ENCODE assay signal across 10 mouse cellular contexts in genomic region chr2:172862424-172862823, GRCm38 (mm10).
DNase-seq lines count a peak whose midpoint lies in the region; ATAC-seq lines count a peak whose summit lies in the region.
"Had no signal": no experiment of that assay in that cellular context is flagged by ENCODE, and none has a peak within 500 bp of the region (broad histone marks: within the 10 kb centered on the region; RNA-seq: fewer than 3 reads in every experiment).

No protein-coding gene starts in this region.

- peak overlapping the region; percentile 40 for H3K4me2 ChIP-seq in hindbrain, embryonic 15.5 days
- no peak overlapping the region for H3K4me2 ChIP-seq in hindbrain, embryonic 16.5 days (ENCODE audit: low read length)
- H3K4me2 ChIP-seq in limb, embryonic 12.5 days = peak overlapping the region; percentile 40; the same call in 1 of the 2 replicates

- peaks cover 12% of the 10 kb centered on the region for H3K4me1 ChIP-seq in hindbrain, embryonic 15.5 days (replicated peaks)
- peaks cover 7% of the 10 kb centered on the region for H3K4me1 ChIP-seq in hindbrain, embryonic 16.5 days (ENCODE audit: control insufficient read depth, insufficient read depth, low read depth, low read length)
- H3K4me1 ChIP-seq in limb, embryonic 12.5 days (replicated peaks) = peaks cover 51% of the 10 kb centered on the region

- peak; percentile 23 for DNase-seq in urinary bladder, postnatal 25 days (ENCODE audit: low spot score)
- no peak for DNase-seq in urinary bladder, postnatal 14 days (ENCODE audit: low spot score)
- DNase-seq in right cerebral cortex, postnatal 14 days = no peak
- no peak for DNase-seq in left cerebral cortex, postnatal 10 days (ENCODE audit: extremely low spot score in 1 of 2, low spot score in 2 of 2)
- no peak for DNase-seq in kidney, postnatal 14 days

- no peak for ATAC-seq in hindbrain, embryonic 15.5 days (ENCODE audit: low FRiP score, low read depth)
- no peak for ATAC-seq in hindbrain, embryonic 16.5 days
- ATAC-seq in limb, embryonic 12.5 days (ENCODE audit: insufficient number of reproducible peaks, insufficient read depth, low FRiP score, low TSS enrichment, low read depth) = no peak

- H3K9me3 ChIP-seq in hindbrain, embryonic 15.5 days = no peaks in the 10 kb centered on the region
- H3K9me3 ChIP-seq in hindbrain, embryonic 16.5 days (ENCODE audit: control insufficient read depth, low read length) = no peaks in the 10 kb centered on the region
- H3K9me3 ChIP-seq in limb, embryonic 12.5 days = peaks cover 9% of the 10 kb centered on the region; the same call in 1 of the 2 replicates
- H3K9me3 ChIP-seq: midbrain, embryonic 12.5 days had no signal

- no peak overlapping the region for H3K27ac ChIP-seq in hindbrain, embryonic 15.5 days (replicated peaks)
- no peak overlapping the region for H3K27ac ChIP-seq in hindbrain, embryonic 16.5 days (ENCODE audit: low read depth, low read length)
- H3K27ac ChIP-seq in limb, embryonic 12.5 days = no peak overlapping the region
- H3K27ac ChIP-seq: midbrain, embryonic 12.5 days had no signal

- 79% methylated on average over 19 of the region's 19 CpGs for WGBS in hindbrain, embryonic 15.5 days
- 79% methylated on average over 19 of the region's 19 CpGs for WGBS in hindbrain, embryonic 16.5 days
- 66% methylated on average over 19 of the region's 19 CpGs for WGBS in limb, embryonic 12.5 days

- H3K27me3 ChIP-seq in hindbrain, embryonic 15.5 days = no peaks in the 10 kb centered on the region
- no peaks in the 10 kb centered on the region for H3K27me3 ChIP-seq in hindbrain, embryonic 16.5 days (replicated peaks; ENCODE audit: control insufficient read depth, insufficient read depth, low read length)
- H3K27me3 ChIP-seq in limb, embryonic 12.5 days = peaks cover 11% of the 10 kb centered on the region; the same call in 1 of the 2 replicates

- H3K4me3 ChIP-seq in hindbrain, embryonic 15.5 days = no peak overlapping the region
- H3K4me3 ChIP-seq in hindbrain, embryonic 16.5 days (ENCODE audit: low read length) = no peak overlapping the region
- no peak overlapping the region for H3K4me3 ChIP-seq in limb, embryonic 12.5 days (replicated peaks)
- H3K4me3 ChIP-seq: midbrain, embryonic 12.5 days had no signal

- intact Hi-C loops in left cerebral cortex, postnatal 10 days (cut with DNase I) = no loop called here

- H3K9ac ChIP-seq in hindbrain, embryonic 15.5 days = no peak overlapping the region
- H3K9ac ChIP-seq in hindbrain, embryonic 16.5 days (ENCODE audit: low read depth, low read length) = no peak overlapping the region
- H3K9ac ChIP-seq in limb, embryonic 12.5 days (replicated peaks) = no peak overlapping the region
- H3K9ac ChIP-seq: forebrain, postnatal 0 days; midbrain, embryonic 12.5 days had no signal

- no peaks in the 10 kb centered on the region for H3K36me3 ChIP-seq in hindbrain, embryonic 15.5 days
- no peaks in the 10 kb centered on the region for H3K36me3 ChIP-seq in hindbrain, embryonic 16.5 days (ENCODE audit: control insufficient read depth, insufficient read depth, low read length)
- H3K36me3 ChIP-seq in limb, embryonic 12.5 days = no peaks in the 10 kb centered on the region; the same call in 1 of the 2 replicates
- H3K36me3 ChIP-seq: midbrain, embryonic 12.5 days had no signal
